Mouse (Mus musculus): ENCODE results near the gene Exoc2. TPM values are rescaled to one million over a fixed set of nuclear protein-coding genes. Genes with fewer than 3 reads are reported as not detected.

Gene Exoc2
- 17.1 and 21.3 TPM in 2 replicates for polyA plus RNA-seq (2015; fragmentation: Nextera tagmentation; extraction: Ambion mirVana)

DNA sequence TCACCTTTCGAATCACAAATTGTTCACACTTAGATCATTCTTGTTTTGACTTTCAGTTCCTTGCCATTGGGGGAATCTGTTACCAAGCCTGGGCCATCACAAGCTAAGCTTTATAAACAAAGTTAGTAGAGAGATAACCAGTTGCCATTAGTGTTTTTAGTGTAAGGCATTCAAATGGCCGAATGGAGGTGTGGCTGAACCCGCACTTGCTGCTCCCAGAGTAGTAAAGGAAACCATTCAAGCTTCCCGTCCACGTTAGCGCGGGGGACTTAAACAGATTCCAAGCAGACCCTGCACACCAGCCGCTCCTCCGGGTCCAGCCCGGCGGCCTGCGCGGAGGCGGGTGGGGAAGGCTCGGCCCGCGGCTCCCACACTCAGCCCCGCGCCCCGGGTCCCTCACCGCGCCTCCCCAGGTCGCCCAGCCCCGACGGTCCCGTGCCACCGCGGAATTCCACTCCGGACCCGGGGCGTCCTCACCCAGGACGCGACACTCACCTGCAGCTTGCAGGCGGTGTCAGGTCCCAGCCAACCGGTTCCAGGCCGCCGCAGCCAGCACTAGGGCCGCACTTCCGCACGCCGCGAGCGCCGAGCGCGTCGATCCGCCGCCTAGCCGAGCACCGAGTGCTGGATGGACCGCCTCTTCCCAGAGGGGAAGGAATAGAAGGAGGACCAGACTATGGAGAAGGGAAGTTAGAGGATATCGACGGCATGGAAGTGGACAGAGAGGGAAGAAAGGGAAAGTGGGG lies at the start of gene Exoc2, which contains the start of gene Gm5447:
Gene Exoc2, minus strand, starts transcription at position 593 of the 746 bp plus-strand sequence.
Gene Gm5447, plus strand, starts transcription at position 704 of the 746 bp plus-strand sequence.
- Histone ChIP-seq H3K27me3 (replicated peaks; ENCODE audit: insufficient read depth, low read length) (no peaks in the 10 kb centered on the region), H3K4me1 (ENCODE audit: insufficient read depth, low read depth, low read length) (0 out of 2 replicates have a peak, but pooled peaks cover 3% of the 10 kb centered on the region), H3K9ac (replicated peaks; ENCODE audit: low read depth) (peak within 1 kb of the TSS; percentile 93), H3K36me3 (ENCODE audit: insufficient read depth, low read length) (no peaks in the 10 kb centered on the region), H3K4me2 (replicated peaks; ENCODE audit: low read depth, low read length) (peak within 1 kb of the TSS; percentile 59), H3K27ac (ENCODE audit: low read length) (peak within 1 kb of the TSS; percentile 88), H3K9me3 (ENCODE audit: low read length) (no peaks in the 10 kb centered on the region), H3K4me3 (ENCODE audit: low read depth, low read length) (peak within 1 kb of the TSS; percentile 93)
- 4% methylated on average over 45 of the region's 54 CpGs for WGBS
- DNase-seq (ENCODE audit: low spot score) (peak; percentile 91), ATAC-seq (peak; percentile 98)
- TF ChIP-seq EP300 (IDR thresholded peaks at IDR 0.05) (no peak), CTCF (IDR thresholded peaks at IDR 0.05) (0 out of 2 replicates have a peak, but pooled peaks have one; percentile 13)

DNA sequence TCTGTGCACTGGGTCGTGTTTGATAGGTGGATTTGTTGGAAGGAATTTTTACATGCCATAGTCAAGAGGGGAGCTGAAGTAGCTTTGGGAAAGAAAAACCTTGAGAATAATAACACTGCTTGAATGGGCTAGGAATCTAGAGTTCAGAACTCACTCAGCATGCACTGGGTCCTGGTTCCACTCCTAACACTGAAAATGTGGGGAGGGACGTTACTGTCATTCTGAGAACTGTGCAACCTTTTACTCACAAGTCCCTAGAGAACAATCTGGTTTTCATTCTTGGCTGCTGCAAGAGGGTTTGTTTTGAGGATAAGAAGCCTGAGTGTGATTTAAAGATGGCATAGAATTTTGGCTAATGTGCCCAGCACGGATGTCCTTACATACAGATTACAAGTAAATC lies 49.8 kb upstream of the Exoc2 start:
- H3K9me3 ChIP-seq (ENCODE audit: low read length), result no peaks in the 10 kb centered on the region
- no peaks in the 10 kb centered on the region for H3K4me1 ChIP-seq (ENCODE audit: insufficient read depth, low read depth, low read length)
- no peaks in the 10 kb centered on the region for H3K27me3 ChIP-seq (replicated peaks; ENCODE audit: insufficient read depth, low read length)
- DNase-seq (ENCODE audit: low spot score) (no peak), ATAC-seq (no peak)
- no peak overlapping the region for H3K4me3 ChIP-seq (ENCODE audit: low read depth, low read length)
- WGBS, result 48% methylated on average over 3 of the region's 3 CpGs
- no peak overlapping the region for H3K9ac ChIP-seq (replicated peaks; ENCODE audit: low read depth)
- no peak overlapping the region for H3K4me2 ChIP-seq (replicated peaks; ENCODE audit: low read depth, low read length)
- H3K36me3 ChIP-seq (ENCODE audit: insufficient read depth, low read length), result no peaks in the 10 kb centered on the region
- TF ChIP-seq EP300 (IDR thresholded peaks at IDR 0.05) (no peak), CTCF (IDR thresholded peaks at IDR 0.05) (no peak)
- H3K27ac ChIP-seq (ENCODE audit: low read length), result no peak overlapping the region

DNA sequence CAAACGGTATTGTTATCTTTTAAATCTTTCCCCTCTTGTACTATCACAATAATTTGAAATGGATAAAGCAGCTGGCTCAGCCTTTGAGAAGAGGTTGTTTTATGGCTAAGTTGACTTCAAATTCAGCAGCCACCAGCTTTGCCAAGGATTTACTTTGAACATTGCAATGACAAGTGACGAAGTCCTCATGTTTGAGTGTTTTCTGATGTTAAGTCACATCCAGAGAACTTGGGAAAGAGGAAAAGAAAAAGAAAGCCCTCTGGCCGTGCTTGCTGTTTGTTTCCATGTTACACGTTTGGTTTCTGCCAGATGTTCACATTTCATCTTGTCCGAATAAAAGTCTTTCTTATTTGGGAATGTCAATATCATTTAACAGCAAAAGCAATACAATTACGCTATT lies 48.0 kb upstream of the Exoc2 start:
- peak; percentile 46 for ATAC-seq
- TF ChIP-seq EP300 (IDR thresholded peaks at IDR 0.05), result no peak
- TF ChIP-seq CTCF (IDR thresholded peaks at IDR 0.05), result no peak
- Histone ChIP-seq H3K4me2 (replicated peaks; ENCODE audit: low read depth, low read length) (no peak overlapping the region), H3K9ac (replicated peaks; ENCODE audit: low read depth) (no peak overlapping the region), H3K36me3 (ENCODE audit: insufficient read depth, low read length) (no peaks in the 10 kb centered on the region), H3K4me3 (ENCODE audit: low read depth, low read length) (no peak overlapping the region), H3K27ac (ENCODE audit: low read length) (no peak overlapping the region), H3K4me1 (ENCODE audit: insufficient read depth, low read depth, low read length) (no peaks in the 10 kb centered on the region), H3K9me3 (ENCODE audit: low read length) (no peaks in the 10 kb centered on the region), H3K27me3 (replicated peaks; ENCODE audit: insufficient read depth, low read length) (no peaks in the 10 kb centered on the region)
- WGBS, result 30% methylated on average over 6 of the region's 6 CpGs
- DNase-seq (ENCODE audit: low spot score), result peak; percentile 76

DNA sequence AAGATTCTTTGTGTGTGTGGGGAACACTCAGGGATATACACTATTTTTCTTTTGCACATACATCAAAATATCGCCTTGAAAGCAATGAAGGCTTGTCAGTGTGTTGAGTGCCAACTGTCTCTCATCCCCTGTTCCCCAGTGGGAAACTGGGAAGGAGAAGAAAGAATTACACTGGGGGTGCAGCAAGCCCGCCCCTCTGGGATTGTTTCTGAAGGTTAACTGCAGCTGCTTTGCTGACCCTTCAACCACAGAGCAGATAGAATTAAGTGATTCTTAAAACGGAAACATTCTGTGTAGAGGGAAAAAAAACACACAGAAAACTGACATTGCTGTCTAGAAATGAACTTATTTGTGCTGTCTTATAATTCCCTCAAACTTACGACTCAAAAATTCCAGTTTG lies 47.6 kb upstream of the Exoc2 start:
- no peaks in the 10 kb centered on the region for H3K36me3 ChIP-seq (ENCODE audit: insufficient read depth, low read length)
- no peak overlapping the region for H3K27ac ChIP-seq (ENCODE audit: low read length)
- H3K27me3 ChIP-seq (replicated peaks; ENCODE audit: insufficient read depth, low read length), result no peaks in the 10 kb centered on the region
- DNase-seq (ENCODE audit: low spot score) (peak; percentile 53), ATAC-seq (peak; percentile 67)
- no peaks in the 10 kb centered on the region for H3K4me1 ChIP-seq (ENCODE audit: insufficient read depth, low read depth, low read length)
- no peak overlapping the region for H3K9ac ChIP-seq (replicated peaks; ENCODE audit: low read depth)
- TF ChIP-seq EP300 (IDR thresholded peaks at IDR 0.05) (no peak; the same call in 1 of the 2 replicates), CTCF (IDR thresholded peaks at IDR 0.05) (no peak)
- H3K4me2 ChIP-seq (replicated peaks; ENCODE audit: low read depth, low read length), result no peak overlapping the region
- H3K9me3 ChIP-seq (ENCODE audit: low read length), result no peaks in the 10 kb centered on the region
- WGBS, result 37% methylated on average over 4 of the region's 4 CpGs
- H3K4me3 ChIP-seq (ENCODE audit: low read depth, low read length), result no peak overlapping the region

DNA sequence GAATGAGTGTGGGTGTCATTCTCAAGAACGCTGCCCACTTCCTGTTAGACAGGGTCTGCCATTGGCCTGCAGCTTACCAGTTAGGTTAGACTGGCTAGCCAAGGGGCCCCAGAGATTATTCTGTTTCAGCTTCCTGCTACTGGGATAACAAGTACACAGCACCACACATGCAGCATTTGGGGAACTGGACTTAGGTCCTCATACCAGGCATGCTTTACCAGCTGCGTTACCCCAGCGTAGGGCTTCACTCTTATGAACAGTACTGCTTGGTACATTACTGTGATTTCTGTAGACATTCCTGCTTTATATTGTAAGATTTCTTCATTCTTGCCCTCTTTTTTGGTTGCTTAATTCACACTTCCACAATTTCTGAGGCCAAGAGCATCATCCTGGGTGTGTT lies 43.7 kb upstream of the Exoc2 start:
- TF ChIP-seq CTCF (IDR thresholded peaks at IDR 0.05) (no peak), EP300 (IDR thresholded peaks at IDR 0.05) (no peak)
- no peak overlapping the region for H3K27ac ChIP-seq (ENCODE audit: low read length)
- ATAC-seq, result 0 out of 2 replicates have a peak, but pooled peaks have one; percentile 25
- H3K36me3 ChIP-seq (ENCODE audit: insufficient read depth, low read length), result no peaks in the 10 kb centered on the region
- H3K4me1 ChIP-seq (ENCODE audit: insufficient read depth, low read depth, low read length), result no peaks in the 10 kb centered on the region
- WGBS, result 85% methylated on average over 3 of the region's 3 CpGs
- no peak overlapping the region for H3K4me3 ChIP-seq (ENCODE audit: low read depth, low read length)
- no peaks in the 10 kb centered on the region for H3K9me3 ChIP-seq (ENCODE audit: low read length)
- no peaks in the 10 kb centered on the region for H3K27me3 ChIP-seq (replicated peaks; ENCODE audit: insufficient read depth, low read length)
- no peak overlapping the region for H3K9ac ChIP-seq (replicated peaks; ENCODE audit: low read depth)
- DNase-seq (ENCODE audit: low spot score), result peak; percentile 19
- no peak overlapping the region for H3K4me2 ChIP-seq (replicated peaks; ENCODE audit: low read depth, low read length)

DNA sequence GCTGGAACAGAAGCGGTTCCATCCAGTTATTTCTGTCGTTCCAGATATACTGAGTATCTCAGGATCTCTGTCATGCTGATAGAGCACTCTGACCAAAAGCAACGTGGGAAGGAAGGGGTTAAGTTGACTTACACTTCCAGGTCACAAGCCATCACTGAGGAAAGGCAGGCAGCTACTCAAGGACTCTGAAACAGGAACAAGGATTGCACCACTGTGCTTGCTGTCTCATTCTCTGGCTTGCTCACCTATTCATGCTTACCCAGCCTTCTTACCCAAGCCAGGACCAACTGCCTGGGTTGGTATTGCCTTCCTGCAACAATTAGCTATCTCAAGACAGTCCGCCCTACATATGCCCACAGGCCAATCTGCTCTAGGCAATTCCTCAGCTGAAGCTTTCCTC lies 31.1 kb upstream of the Exoc2 start:
- 47% methylated on average over 4 of the region's 4 CpGs for WGBS
- H3K9ac ChIP-seq (replicated peaks; ENCODE audit: low read depth), result no peak overlapping the region
- no peaks in the 10 kb centered on the region for H3K4me1 ChIP-seq (ENCODE audit: insufficient read depth, low read depth, low read length)
- H3K9me3 ChIP-seq (ENCODE audit: low read length), result no peaks in the 10 kb centered on the region
- ATAC-seq (peak; percentile 56), DNase-seq (ENCODE audit: low spot score) (peak; percentile 48)
- no peaks in the 10 kb centered on the region for H3K36me3 ChIP-seq (ENCODE audit: insufficient read depth, low read length)
- H3K27me3 ChIP-seq (replicated peaks; ENCODE audit: insufficient read depth, low read length), result no peaks in the 10 kb centered on the region
- no peak overlapping the region for H3K27ac ChIP-seq (ENCODE audit: low read length)
- H3K4me2 ChIP-seq (replicated peaks; ENCODE audit: low read depth, low read length), result peak overlapping the region; percentile 41
- no peak for TF ChIP-seq CTCF (IDR thresholded peaks at IDR 0.05)
- no peak for TF ChIP-seq EP300 (IDR thresholded peaks at IDR 0.05)
- H3K4me3 ChIP-seq (ENCODE audit: low read depth, low read length), result 0 out of 2 replicates have a peak overlapping the region, but pooled peaks have one; percentile 9
